Mouse (Mus musculus): ENCODE results near the gene Sp9. TPM values are rescaled to one million over a fixed set of nuclear protein-coding genes. Genes with fewer than 3 reads are reported as not detected.

Sp9 gene
- not detected in 2 replicates for polyA plus RNA-seq (2015; fragmentation: Nextera tagmentation; extraction: Ambion mirVana)

GRCm38 (mm10) chr2:73271459-73272161, at the start of gene Sp9:
TSS of gene Sp9 (plus strand) at chr2:73271925.
- peak; percentile 69; the same call in 1 of the 2 replicates for ATAC-seq (ENCODE audit: low FRiP score, low TSS enrichment)
- H3K9ac ChIP-seq (replicated peaks; ENCODE audit: low read length): no peak within 1 kb of the TSS
- H3K27me3 ChIP-seq (ENCODE audit: insufficient read depth, low read length): peaks cover 83% of the 10 kb centered on the region
- H3K4me1 ChIP-seq (ENCODE audit: insufficient read depth, low read length): peaks cover 39% of the 10 kb centered on the region
- under 1% methylated on average over 48 of the region's 48 CpGs for WGBS
- peak within 1 kb of the TSS; percentile 44 for H3K4me3 ChIP-seq (ENCODE audit: low read length)
- H3K27ac ChIP-seq (ENCODE audit: low read length): no peak within 1 kb of the TSS
- H3K36me3 ChIP-seq (ENCODE audit: insufficient read depth, low read length): no peaks in the 10 kb centered on the region
- no peaks in the 10 kb centered on the region for H3K9me3 ChIP-seq (ENCODE audit: low read length)
- peak within 1 kb of the TSS; percentile 60 for H3K4me2 ChIP-seq (replicated peaks; ENCODE audit: low read depth, low read length)

GRCm38 (mm10) chr2:73231081-73231480, 40.6 kb upstream of the Sp9 start:
- Histone ChIP-seq H3K4me3 (ENCODE audit: low read length) (no peak overlapping the region), H3K9me3 (ENCODE audit: low read length) (no peaks in the 10 kb centered on the region), H3K4me1 (ENCODE audit: insufficient read depth, low read length) (no peaks in the 10 kb centered on the region), H3K4me2 (replicated peaks; ENCODE audit: low read depth, low read length) (no peak overlapping the region), H3K9ac (replicated peaks; ENCODE audit: low read length) (no peak overlapping the region), H3K27ac (ENCODE audit: low read length) (no peak overlapping the region), H3K27me3 (ENCODE audit: insufficient read depth, low read length) (no peaks in the 10 kb centered on the region), H3K36me3 (ENCODE audit: insufficient read depth, low read length) (no peaks in the 10 kb centered on the region)
- WGBS: 61% methylated on average over 3 of the region's 3 CpGs
- no peak for ATAC-seq (ENCODE audit: low FRiP score, low TSS enrichment)

GRCm38 (mm10) chr2:73241299-73241698, 30.4 kb upstream of the Sp9 start:
- H3K4me3 ChIP-seq (ENCODE audit: low read length): no peak overlapping the region
- no peaks in the 10 kb centered on the region for H3K4me1 ChIP-seq (ENCODE audit: insufficient read depth, low read length)
- H3K9me3 ChIP-seq (ENCODE audit: low read length): no peaks in the 10 kb centered on the region
- H3K27ac ChIP-seq (ENCODE audit: low read length): no peak overlapping the region
- no peak overlapping the region for H3K9ac ChIP-seq (replicated peaks; ENCODE audit: low read length)
- H3K36me3 ChIP-seq (ENCODE audit: insufficient read depth, low read length): no peaks in the 10 kb centered on the region
- 76% methylated on average over 4 of the region's 4 CpGs for WGBS
- no peaks in the 10 kb centered on the region for H3K27me3 ChIP-seq (ENCODE audit: insufficient read depth, low read length)
- ATAC-seq (ENCODE audit: low FRiP score, low TSS enrichment): no peak
- H3K4me2 ChIP-seq (replicated peaks; ENCODE audit: low read depth, low read length): no peak overlapping the region

- Histone ChIP-seq H3K27me3 (ENCODE audit: insufficient read depth, low read length) (no peaks in the 10 kb centered on the region), H3K4me2 (replicated peaks; ENCODE audit: low read depth, low read length) (no peak overlapping the region), H3K36me3 (ENCODE audit: insufficient read depth, low read length) (no peaks in the 10 kb centered on the region), H3K27ac (ENCODE audit: low read length) (no peak overlapping the region), H3K9ac (replicated peaks; ENCODE audit: low read length) (no peak overlapping the region), H3K9me3 (ENCODE audit: low read length) (peaks cover 5% of the 10 kb centered on the region; the same call in 1 of the 2 replicates), H3K4me1 (ENCODE audit: insufficient read depth, low read length) (no peaks in the 10 kb centered on the region), H3K4me3 (ENCODE audit: low read length) (no peak overlapping the region)
- ATAC-seq (ENCODE audit: low FRiP score, low TSS enrichment): no peak
- WGBS: 66% methylated on average over 4 of the region's 4 CpGs
Measured at GRCm38 (mm10) chr2:73248701-73249100, 23.0 kb upstream of the Sp9 start.

- H3K36me3 ChIP-seq (ENCODE audit: insufficient read depth, low read length): no peaks in the 10 kb centered on the region
- H3K4me2 ChIP-seq (replicated peaks; ENCODE audit: low read depth, low read length): peak overlapping the region; percentile 82
- H3K27me3 ChIP-seq (ENCODE audit: insufficient read depth, low read length): peaks cover 65% of the 10 kb centered on the region
- H3K27ac ChIP-seq (ENCODE audit: low read length): no peak overlapping the region
- no peaks in the 10 kb centered on the region for H3K9me3 ChIP-seq (ENCODE audit: low read length)
- H3K9ac ChIP-seq (replicated peaks; ENCODE audit: low read length): peak overlapping the region; percentile 61
- ATAC-seq (ENCODE audit: low FRiP score, low TSS enrichment): no peak
- peak overlapping the region; percentile 53 for H3K4me3 ChIP-seq (ENCODE audit: low read length)
- peaks cover 14% of the 10 kb centered on the region for H3K4me1 ChIP-seq (ENCODE audit: insufficient read depth, low read length)
- 9% methylated on average over 16 of the region's 16 CpGs for WGBS
Measured at GRCm38 (mm10) chr2:73263172-73263765, 8.5 kb upstream of the Sp9 start.

GRCm38 (mm10) chr2:73263794-73264610, 7.7 kb upstream of the Sp9 start:
- no peaks in the 10 kb centered on the region for H3K9me3 ChIP-seq (ENCODE audit: low read length)
- no peaks in the 10 kb centered on the region for H3K36me3 ChIP-seq (ENCODE audit: insufficient read depth, low read length)
- peak overlapping the region; percentile 61 for H3K9ac ChIP-seq (replicated peaks; ENCODE audit: low read length)
- peaks cover 71% of the 10 kb centered on the region for H3K27me3 ChIP-seq (ENCODE audit: insufficient read depth, low read length)
- H3K27ac ChIP-seq (ENCODE audit: low read length): no peak overlapping the region
- peak overlapping the region; percentile 53 for H3K4me3 ChIP-seq (ENCODE audit: low read length)
- ATAC-seq (ENCODE audit: low FRiP score, low TSS enrichment): peak; percentile 59; the same call in 1 of the 2 replicates
- 1% methylated on average over 38 of the region's 38 CpGs for WGBS
- H3K4me1 ChIP-seq (ENCODE audit: insufficient read depth, low read length): peaks cover 14% of the 10 kb centered on the region
- H3K4me2 ChIP-seq (replicated peaks; ENCODE audit: low read depth, low read length): peak overlapping the region; percentile 82

- Histone ChIP-seq H3K36me3 (ENCODE audit: insufficient read depth, low read length) (no peaks in the 10 kb centered on the region), H3K4me2 (replicated peaks; ENCODE audit: low read depth, low read length) (peak overlapping the region; percentile 82), H3K4me3 (ENCODE audit: low read length) (peak overlapping the region; percentile 53), H3K9me3 (ENCODE audit: low read length) (no peaks in the 10 kb centered on the region), H3K4me1 (ENCODE audit: insufficient read depth, low read length) (peaks cover 14% of the 10 kb centered on the region), H3K27me3 (ENCODE audit: insufficient read depth, low read length) (peaks cover 73% of the 10 kb centered on the region), H3K9ac (replicated peaks; ENCODE audit: low read length) (no peak overlapping the region), H3K27ac (ENCODE audit: low read length) (no peak overlapping the region)
- no peak for ATAC-seq (ENCODE audit: low FRiP score, low TSS enrichment)
- 6% methylated on average over 11 of the region's 11 CpGs for WGBS
Measured at GRCm38 (mm10) chr2:73264611-73265195, 7.0 kb upstream of the Sp9 start.

GRCm38 (mm10) chr2:73266011-73266410, 5.7 kb upstream of the Sp9 start:
- Histone ChIP-seq H3K27ac (ENCODE audit: low read length) (no peak overlapping the region), H3K4me1 (ENCODE audit: insufficient read depth, low read length) (peaks cover 16% of the 10 kb centered on the region), H3K27me3 (ENCODE audit: insufficient read depth, low read length) (peaks cover 86% of the 10 kb centered on the region), H3K9me3 (ENCODE audit: low read length) (no peaks in the 10 kb centered on the region), H3K9ac (replicated peaks; ENCODE audit: low read length) (no peak overlapping the region), H3K4me3 (ENCODE audit: low read length) (no peak overlapping the region), H3K4me2 (replicated peaks; ENCODE audit: low read depth, low read length) (no peak overlapping the region), H3K36me3 (ENCODE audit: insufficient read depth, low read length) (no peaks in the 10 kb centered on the region)
- 3% methylated on average over 5 of the region's 5 CpGs for WGBS
- ATAC-seq (ENCODE audit: low FRiP score, low TSS enrichment): no peak

- WGBS: 37% methylated on average over 1 of the region's 1 CpGs
- Histone ChIP-seq H3K27ac (ENCODE audit: low read length) (no peak overlapping the region), H3K4me3 (ENCODE audit: low read length) (no peak overlapping the region), H3K36me3 (ENCODE audit: insufficient read depth, low read length) (no peaks in the 10 kb centered on the region), H3K9ac (replicated peaks; ENCODE audit: low read length) (no peak overlapping the region), H3K4me2 (replicated peaks; ENCODE audit: low read depth, low read length) (no peak overlapping the region), H3K9me3 (ENCODE audit: low read length) (no peaks in the 10 kb centered on the region), H3K27me3 (ENCODE audit: insufficient read depth, low read length) (peaks cover 92% of the 10 kb centered on the region), H3K4me1 (ENCODE audit: insufficient read depth, low read length) (peaks cover 22% of the 10 kb centered on the region)
- ATAC-seq (ENCODE audit: low FRiP score, low TSS enrichment): no peak
Measured at GRCm38 (mm10) chr2:73266623-73267022, 5.1 kb upstream of the Sp9 start.
